Mouse (Mus musculus) brain, embryonic 14.5 days (tissue): ENCODE results near the gene Tmem81.

Experiments
- CTCF ChIP-seq: fragments of 200-500 bp; IDR thresholded peaks from 2 replicates; pipeline ENCODE4 v1.5.1; 2012; ENCODE audit warnings: inconsistent platforms, mild to moderate bottlenecking, moderate library complexity, borderline replicate concordance; ENCODE audit not compliant: insufficient read depth, insufficient read length; ENCODE audit errors: extremely low read depth
- POLR2A ChIP-seq: fragments of 200-500 bp; IDR thresholded peaks from 2 replicates; pipeline ENCODE4 v1.6.1; 2012; ENCODE audit warnings: mild to moderate bottlenecking, inconsistent platforms, borderline replicate concordance; ENCODE audit not compliant: poor library complexity, insufficient read depth, insufficient read length, severe bottlenecking; ENCODE audit errors: extremely low read depth

DNA sequence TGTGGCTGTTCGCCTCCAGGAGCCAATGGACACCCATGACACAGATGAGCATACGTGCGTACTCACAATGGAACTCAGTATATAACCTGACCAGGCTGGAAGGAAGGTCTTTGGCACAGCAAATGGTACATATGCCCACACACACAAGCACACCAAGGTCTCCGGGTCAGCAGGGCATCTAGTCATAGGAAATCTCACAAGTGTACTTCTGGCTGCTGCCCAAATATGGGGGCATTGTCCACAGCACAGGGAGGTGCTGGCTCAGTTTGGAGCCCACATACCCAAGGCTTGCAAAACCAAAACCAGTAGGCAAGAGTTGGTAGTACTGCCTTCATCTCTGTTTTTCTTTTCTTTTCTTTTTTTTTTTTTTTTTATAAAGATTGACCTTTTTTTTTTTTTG lies 29.5 kb downstream of the Tmem81 start:
- TF ChIP-seq POLR2A (no peak), CTCF (no peak)
